Mouse (Mus musculus): ENCODE results near the gene Gatad2b.

GRCm38 (mm10) chr3:90391941-90392340, 99.0 kb downstream of the Gatad2b start:
- TF ChIP-seq CTCF (conservative IDR thresholded peaks at IDR 0.05; ENCODE audit: low read length) (no peak), POU5F1 (IDR thresholded peaks at IDR 0.05; ENCODE audit: borderline replicate concordance, low read length) (no peak)
